Mouse (Mus musculus): ENCODE measurements around the gene Anks1.
"Not testable (repeated sequence)": the region's sequence is repeated elsewhere in the genome, so short reads cannot be mapped to it uniquely, and the experiment has no call there.

Anks1 gene

DNA sequence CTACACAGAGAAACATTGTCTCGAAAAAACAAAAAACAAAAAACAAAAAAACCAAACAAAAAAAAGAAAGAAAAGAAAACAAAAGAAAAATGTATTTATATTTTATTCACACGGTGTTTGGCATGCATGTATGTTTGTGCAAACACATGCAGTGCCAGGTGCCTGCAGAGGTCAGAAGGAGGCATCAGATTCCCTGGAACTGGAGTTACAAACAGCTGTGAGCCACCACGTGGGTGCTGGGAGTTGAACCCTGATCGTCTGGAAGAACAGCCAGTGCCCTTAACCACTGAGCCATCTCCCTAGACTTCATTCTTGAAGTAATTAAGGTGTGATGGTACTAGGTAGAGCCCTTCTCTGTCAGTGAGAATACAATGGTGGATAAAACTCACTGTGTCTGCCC, 57.0 kb downstream of the Anks1 start:
- DNase-seq (ENCODE audit: low read depth, low spot score) = no peak

DNA sequence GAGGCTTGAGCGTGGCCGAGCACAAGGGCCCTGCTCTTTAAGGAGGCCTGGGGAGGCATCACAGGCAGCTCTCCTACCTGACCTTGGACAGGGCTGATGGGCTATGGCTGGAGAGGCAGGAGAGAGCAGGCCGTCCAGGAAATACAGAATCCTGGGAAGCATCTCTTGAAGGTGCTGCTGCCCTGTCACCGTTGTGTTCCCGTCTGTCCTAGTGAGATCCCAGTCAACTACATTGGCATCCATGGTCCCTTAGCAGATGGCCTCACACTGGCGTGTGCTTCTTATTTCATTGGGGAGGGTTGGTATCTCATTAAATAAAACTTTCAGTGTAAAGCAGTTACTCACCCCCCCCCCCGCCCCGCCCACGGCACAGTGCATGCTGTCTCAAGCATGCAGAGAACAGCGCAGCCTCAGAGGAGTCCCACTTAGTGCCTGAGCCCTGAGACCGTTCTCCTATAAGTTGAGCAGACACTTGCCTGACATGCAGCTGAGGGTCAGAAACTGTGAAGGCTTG, 57.5 kb downstream of the Anks1 start:
- DNase-seq (ENCODE audit: low read depth, low spot score) = no peak

DNA sequence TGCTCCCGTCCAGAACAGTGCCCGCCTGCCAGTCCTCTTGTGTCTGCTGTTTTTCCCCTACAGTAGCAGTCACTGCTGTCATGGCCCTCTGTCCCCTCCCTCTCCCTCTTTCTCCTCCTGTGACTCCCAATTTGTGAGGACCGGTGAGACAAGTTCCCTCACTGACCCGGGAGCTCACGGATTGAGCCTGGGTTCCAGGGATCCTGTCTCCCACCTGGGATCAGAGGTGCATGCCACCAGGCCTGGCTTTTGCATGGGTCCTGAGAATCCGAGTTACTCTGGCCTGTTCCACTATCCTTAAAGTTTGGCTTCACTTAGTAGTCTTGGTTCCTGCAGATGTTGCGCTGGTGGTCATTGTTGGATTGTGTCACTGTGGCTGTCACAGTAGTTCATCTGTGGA, 58.4 kb downstream of the Anks1 start:
- no peak for DNase-seq (ENCODE audit: low read depth, low spot score)

DNA sequence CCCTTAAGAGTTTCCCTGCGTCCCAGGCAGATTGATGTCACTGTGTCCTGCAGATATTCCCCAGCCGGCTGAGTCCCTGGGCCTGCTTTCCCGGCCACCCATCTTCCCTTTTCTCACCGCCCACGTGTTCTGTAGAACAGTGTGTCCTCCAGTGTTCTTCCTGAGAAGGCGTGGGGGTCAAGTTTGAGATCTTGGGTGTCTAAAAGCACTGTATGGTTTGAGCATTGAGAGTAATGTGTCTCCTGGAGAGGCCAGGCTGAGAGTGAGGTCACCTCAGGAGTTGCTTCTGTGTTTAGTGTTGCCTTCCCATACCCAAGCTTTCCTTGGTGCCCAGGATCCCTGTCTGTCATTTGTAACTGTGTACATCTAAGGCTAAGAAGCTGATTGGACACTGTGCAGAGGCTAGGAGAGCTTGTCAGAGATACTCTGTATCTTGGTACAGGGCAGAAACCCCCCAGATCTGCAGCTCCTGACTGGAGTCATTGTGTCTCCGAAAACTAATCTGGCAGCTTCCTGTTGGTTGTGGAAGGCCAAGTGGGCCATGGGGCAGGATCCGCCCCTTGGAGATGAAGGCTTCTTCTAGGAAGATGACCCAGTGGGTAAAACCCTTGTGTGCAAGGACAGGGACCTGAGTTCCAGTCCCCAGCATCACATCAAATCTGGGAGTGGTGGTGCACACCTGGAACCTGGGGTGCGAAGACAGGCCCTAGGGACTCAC, 59.1 kb downstream of the Anks1 start:
- no peak for DNase-seq (ENCODE audit: low read depth, low spot score)

DNA sequence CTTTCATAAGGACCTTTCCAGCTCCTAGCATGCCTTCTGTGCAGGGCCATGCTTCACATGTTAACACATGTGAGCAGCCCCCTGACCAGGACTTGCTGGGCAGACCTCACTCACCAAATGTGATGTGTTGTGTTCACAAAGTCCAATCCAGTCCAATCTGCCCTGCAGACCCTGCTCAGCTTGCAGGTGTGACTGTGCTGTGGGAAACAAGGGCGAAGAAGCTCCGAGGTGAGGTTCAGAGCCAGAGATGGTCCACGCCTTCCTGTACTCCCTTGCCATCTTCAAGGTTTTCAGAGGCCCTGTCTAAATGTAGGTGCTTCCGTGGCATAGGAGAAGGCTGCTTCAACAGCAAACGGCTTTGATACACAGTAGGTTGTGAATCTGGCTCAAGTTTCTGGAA, 59.8 kb downstream of the Anks1 start:
- DNase-seq (ENCODE audit: low read depth, low spot score) = no peak

DNA sequence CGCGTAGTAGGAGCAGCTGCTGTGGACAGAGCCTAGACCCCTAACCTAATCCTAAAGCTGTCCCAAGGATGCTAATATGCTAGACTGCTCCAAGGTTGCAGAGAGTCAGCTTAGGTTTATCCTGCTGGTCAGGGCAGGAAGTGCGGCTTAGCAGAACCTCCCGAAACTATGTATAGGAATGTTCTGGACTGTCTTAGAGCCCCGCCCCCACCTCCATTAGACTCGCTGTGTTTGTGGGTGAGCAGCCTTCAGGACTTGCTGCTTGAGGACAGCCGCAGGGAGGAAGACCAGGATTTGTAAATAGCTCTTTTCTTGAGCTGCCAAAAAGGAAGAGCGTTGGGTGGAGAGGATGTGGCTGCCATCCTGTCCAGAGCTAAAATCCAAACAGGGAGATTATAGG, 60.3 kb downstream of the Anks1 start:
- no peak for DNase-seq (ENCODE audit: low read depth, low spot score)

DNA sequence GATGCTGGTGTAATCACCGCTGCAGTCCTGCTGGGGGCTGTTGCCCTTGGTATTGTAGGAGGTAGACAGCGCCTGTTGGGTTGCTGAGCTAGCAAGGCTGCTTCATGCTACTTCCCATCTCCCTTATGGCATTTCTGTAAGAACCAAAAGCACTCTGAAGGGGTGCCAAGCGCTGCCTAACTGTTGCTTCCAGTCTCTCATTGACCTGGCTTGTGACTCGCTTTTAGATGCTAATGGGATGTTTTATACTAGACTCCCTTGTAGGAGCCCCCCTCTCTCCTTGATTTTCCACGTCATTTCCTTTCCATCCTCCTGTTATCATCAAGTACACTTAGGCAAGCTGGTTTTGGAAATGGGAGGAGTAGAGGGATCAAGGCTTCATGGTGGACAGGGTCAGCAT, 60.8 kb downstream of the Anks1 start:
- DNase-seq (ENCODE audit: low read depth, low spot score) = no peak

DNA sequence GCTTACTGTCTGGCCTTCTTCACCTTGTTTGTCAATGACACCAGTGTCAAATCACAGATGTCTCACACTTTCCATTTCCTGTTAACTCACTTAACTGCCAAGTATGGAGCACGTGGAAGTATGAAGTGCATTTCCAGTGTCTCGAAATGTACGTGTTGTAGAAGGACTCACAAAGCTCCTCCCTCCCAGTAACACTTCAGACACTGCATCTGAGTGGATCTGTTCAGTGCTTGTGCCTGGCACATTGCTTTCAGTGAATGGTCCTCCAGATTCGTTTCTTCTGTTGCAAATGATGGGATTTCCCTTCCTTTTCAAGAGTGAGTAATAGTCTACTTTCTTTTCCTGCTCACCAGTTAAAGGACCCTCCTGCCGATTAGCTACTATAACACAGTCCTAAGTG, 61.2 kb downstream of the Anks1 start:
- no peak for DNase-seq (ENCODE audit: low read depth, low spot score)

DNA sequence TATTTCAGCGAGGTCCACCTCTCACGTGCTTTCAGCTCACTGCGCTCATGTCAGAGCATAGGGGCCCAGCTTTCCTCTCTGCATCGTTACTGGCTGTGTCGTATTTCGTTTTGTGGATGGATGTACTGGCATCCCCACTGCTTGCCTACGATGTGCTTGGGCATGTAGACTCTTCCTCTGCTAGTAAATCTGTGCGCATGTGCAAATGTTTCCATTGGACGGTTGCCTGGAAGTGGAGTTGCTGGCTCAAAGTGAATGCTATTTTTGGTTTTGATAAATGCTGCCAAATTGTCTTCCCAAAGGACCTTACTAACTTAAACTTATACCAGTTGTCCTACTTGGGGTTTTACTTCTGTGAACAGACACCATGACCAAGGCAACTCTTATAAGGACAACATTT, 62.4 kb downstream of the Anks1 start:
- no peak for DNase-seq (ENCODE audit: low read depth, low spot score)

DNA sequence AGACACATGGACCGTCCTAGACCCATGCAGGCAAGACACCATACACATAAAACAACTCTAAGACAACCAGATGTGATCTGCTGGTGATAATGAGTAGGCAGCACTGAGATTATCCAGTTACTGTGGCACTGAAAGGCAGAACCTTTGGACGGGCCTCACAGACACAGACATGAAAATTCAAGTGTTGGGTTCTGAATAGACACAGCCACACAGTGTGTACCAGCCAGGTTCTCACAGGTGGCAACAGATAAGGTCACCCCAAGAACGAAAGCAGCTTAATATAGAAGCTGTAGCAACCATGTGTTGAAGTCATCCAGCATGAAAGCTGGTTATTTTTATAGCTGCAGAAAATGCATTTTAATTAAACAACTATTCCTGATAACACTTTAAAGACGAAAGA, 64.2 kb downstream of the Anks1 start:
- no peak for DNase-seq (ENCODE audit: low read depth, low spot score)

DNA sequence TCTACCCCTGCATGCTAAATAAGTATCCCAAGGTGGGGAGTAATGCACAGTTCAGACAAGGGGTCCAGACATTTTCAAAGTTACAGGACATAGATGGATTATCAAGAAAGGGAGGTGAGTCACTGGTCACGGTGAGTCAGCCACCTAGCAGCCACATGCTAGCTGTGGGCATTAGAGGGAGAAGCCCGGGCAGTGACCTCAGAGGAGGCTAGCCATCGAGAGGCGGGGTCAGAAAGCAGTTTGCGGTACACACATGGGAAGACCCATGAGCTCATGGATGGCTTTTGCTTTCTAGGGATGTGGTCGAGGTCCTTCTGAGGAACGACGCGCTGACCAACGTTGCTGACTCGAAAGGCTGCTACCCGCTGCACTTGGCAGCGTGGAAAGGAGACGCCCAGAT, 67.2 kb downstream of the Anks1 start:
- no peak for DNase-seq (ENCODE audit: low read depth, low spot score)

DNA sequence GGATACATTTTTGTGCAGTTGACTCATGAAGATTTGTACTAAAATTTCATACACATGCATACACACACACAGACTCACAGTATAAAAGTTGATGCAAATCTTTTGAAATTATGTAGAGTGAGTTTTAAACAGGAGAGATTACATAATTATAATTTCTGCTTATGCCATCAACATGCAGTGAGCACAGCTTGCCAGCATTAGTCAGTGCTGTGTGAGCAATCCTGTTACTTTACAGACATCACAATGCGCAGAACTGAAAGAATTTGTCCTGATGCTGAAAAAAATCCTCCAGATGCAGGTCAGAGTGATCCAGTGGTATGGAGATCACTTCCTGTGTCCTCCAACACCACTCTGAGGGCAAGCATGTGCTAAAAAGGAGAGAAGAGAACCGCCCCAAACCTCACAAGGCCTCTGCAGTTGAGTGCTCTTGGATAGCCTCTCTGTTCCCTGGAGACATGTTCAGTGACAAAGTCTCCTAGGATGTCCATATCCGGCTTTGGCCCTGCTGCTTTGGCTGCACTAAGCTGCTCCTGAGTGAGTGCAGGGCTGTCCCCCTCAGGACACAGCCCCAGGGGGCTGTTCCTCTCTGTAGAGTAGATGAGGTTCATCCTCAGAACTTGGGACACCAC, 68.0 kb downstream of the Anks1 start:
- no peak for DNase-seq (ENCODE audit: low read depth, low spot score)

DNA sequence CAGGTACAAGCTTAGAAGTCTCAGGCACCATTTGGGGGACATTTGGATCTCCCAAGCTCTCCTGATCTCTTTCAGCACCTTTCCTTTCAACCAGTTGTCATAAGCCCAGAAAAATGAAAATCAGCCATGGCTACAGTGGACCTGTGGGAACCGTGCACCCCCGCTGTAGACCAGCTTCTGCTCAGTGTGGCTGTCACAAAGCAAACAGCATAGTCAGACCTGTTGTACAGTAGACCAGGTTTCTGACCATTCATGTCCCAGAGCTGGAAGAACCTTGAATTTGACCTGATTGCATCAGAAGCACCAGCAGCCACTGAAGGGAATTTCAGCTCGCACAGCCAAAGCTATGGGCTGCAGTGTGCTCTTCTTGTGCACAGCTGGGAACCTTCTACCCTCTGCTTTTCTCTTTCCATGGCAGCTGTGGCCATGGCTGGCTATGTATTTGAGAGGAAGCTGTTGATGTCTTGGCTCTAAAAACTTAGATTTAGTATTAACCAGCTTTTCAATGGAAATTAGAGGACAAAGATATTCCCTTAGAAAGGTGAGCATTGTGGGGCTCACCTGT, 71.4 kb downstream of the Anks1 start:
- DNase-seq (ENCODE audit: low read depth, low spot score) = no peak

DNA sequence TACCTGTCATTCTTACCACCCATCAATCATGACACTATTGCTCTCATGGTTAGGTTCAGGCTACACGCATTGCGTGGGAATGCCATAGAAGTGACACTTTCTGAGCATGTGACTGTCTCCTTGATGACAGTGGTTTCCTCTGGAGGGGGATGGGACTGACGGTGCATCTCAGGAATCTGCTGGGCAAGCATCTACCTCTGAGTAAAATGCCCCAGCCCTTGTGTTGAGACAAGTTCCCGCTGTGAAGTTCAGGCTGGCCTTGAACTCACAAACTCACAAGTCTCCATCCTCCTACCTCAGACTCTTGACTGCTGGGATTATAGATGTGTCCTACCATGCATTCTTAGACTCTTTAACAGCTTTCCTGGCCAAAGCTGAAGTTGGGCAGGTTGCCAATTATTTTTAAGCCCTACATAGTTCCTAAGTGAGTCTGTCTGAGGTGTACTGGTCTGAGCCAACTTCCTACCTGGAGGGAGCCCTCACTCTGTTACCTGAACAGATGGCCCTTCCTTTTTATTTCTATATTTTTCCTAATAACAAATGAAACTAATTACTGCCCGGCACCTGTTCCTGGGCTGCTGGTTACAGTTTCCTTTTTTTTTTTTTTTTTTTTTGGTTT, 72.5 kb downstream of the Anks1 start:
- no peak for DNase-seq (ENCODE audit: low read depth, low spot score)

DNA sequence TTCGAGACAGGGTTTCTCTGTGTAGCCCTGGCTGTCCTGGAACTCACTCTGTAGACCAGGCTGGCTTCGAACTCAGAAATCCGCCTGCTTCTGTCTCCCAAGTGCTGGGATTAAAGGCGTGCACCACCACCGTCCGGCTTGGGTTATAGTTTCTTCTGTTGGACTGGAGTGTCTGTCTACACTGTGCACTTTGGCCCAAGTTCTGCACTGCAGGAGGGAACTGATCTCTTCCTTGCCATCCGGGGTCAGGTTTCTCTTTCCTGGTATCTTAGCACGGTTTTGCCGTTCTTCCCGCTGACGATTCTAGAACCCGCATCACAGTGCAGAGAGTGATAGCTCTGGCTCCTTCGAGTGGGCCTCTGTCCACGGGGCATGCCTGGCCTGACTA, 73.0 kb downstream of the Anks1 start:
- not testable (repeated sequence) for DNase-seq (ENCODE audit: low read depth, low spot score)

DNA sequence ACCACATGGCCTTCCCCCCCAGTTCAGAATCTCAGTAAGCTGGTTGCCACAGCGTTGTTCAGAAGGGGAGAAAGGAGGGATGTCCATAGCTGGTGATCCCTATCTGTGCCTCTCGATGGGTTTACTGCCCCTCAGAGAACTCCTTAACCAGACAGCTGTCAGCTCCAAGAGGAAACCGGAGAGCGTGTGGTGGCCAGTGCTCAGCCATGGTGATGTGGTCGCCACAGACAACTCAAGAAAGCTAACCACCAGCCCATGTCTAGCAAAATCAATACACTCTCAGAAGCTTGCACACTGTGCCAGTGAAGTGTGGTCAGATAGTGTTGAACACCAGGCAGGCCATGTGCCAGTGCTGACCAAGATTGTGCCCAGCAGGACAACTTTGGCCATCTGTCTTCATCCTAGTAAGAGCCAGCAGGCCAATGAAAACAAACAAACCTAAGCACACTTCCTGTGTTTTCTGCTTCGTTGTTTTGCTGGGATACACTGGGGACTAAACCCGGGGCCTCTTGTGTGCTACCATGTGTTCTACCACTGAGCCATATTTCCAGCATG, 73.7 kb downstream of the Anks1 start:
- DNase-seq (ENCODE audit: low read depth, low spot score) = no peak

DNA sequence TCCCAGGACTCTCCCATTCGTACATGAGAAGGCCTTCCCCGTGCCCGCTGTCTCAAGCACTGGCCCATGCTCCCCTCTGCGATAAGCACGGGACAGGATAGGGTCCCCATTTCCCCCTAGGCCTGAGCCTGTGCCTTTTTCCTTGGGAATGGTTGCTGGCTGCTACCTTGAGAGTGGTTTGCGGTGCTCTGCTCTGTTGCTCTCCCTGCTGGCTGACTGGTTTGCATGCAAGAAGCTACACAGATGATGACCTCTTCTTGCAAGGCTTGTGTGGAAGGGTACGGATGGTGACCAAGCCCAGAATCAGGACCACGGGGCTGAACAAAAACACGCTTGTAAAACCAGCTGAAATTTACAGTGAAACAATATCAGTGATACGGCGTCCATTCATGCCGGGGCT, 75.3 kb downstream of the Anks1 start:
- DNase-seq (ENCODE audit: low read depth, low spot score) = no peak

DNA sequence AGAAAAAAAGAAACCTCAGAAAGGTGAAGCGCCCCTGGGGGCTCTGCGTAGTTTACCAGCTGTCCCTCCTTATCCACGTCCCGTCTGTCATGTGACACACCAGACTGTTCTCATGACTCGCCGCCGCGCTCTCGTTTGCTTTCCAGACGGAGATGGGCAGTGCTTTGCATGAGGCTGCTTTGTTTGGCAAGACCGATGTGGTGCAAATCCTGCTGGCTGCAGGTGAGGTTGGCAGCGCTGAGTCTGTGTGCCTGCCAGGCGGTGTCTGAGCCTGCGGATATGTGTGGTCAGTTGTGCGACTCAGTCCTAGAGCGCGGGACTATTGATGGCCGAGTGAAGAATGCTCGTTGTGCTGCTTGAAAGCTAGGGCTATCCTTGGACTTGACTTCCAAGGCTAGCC, 77.0 kb downstream of the Anks1 start:
- no peak for DNase-seq (ENCODE audit: low read depth, low spot score)

DNA sequence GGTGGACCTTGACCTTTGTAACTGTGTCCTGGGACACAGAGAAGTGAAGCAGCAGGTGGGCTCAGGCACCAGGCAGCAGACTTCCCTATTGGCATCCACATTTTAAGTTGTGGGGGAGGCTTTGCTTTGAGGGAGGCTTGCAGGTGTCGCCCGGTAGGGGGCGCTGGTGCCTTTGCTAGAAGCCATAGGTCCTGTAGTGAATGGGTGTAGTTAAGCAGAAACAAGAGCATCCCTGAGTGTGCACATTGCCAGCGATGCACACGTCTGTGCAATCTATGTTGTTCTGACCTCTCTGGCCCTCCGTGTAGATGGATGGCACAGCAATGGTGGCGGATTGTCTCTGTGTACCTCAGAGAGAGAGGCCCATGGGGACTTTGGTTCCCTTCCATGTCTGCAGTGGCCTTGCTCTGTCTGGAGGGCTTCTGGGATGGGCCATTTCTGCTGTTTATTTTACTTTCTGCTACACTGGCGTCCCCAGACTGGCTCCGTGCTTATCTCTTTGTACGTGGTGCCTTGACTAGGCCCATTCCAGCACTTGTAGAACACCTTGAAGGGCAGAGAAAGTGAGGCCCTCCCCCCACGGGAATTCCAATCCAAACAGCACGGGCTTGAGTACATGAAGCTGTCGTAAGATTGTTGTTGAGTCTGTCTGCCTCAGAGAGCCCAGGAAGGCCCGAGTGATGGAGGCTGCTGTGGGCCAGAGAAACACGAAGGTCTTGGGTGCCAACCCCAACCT, 80.9 kb downstream of the Anks1 start:
- DNase-seq (ENCODE audit: low read depth, low spot score) = peak; percentile 65

DNA sequence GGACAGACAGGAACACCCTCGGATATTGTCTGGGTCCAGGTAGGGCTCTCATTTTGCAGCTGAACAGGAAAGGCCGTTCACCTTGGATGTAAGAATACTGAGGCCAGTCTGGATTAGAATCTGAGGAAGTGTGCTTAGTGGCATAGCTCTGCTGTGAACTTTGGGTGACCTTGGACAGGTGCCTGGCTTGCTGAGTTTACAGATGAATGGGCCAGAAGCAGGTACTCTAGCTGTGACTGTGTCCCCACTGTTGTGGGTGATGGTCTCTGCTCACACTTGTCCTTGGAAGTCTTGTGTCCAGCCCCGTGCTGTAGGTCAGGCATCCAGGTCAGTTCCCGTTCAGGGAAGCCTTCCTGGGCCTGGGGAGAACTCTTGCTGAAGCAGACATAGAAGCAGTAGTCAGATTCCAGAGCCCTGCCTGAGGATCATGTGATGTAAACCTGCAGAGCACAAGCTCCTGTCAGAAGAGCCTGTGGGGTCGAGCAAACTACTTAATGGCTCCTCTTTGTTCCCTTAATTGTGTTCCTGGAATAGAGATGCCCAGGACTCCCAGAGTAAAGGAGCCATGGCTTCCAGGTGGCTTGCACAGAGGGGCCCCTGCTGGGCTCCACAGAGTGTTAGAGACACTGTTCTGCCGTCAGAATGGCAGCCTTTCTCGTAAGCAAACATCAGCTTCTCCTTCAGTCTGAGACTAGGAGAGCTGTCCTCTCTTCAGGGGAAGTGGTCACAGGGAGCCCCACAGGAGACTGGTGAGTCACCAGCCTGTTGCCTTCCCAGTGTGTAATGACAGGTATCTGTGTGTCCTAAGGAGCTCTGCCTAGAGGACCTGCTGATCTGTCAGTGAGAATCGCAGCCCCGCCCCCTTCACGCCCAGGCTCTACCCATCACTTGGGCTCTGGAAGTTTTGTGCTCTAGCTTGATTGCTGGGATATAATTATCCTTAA, 85.2 kb downstream of the Anks1 start:
- DNase-seq (ENCODE audit: low read depth, low spot score) = no peak

DNA sequence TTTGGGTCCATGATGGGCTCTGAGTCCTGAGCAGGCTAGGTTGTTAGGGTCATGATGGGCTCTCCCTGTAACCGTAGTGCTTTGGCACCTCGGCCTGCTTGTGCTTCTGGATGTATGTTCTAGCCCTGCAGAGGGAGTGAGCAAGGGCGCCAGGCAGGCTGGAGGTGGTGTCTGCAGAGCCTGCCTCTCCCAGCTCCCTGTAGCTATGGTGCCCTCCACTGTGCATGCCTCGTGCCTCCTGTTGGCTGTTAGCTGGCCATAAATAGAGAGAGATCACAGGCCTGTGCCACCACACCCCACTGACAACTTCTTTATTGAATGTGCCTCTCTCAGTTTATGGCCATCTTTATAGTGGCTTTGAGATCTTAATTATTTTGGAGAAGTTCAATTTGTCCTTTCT, 87.2 kb downstream of the Anks1 start:
- DNase-seq (ENCODE audit: low read depth, low spot score) = no peak

Measured in embryo, embryonic 11.5 days (tissue).